Mouse (Mus musculus) adrenal gland (tissue): ENCODE results near the gene Fcna.

Experiments used
- intact Hi-C: fragments of 180-260 bp; cut with DNase I; formaldehyde crosslinking; loops from one replicate; pipeline ENCODE4 v1.15.1; 2025

Fcna gene

GRCm38 (mm10) chr2:25578796-25579736 is 48.8 kb downstream of the Fcna start:
- intact Hi-C loops = no loop called here

- intact Hi-C loops = no loop called here
Observed at GRCm38 (mm10) chr2:25577951-25578795, 49.7 kb downstream of the Fcna start.

- intact Hi-C loops = no loop called here
Observed at GRCm38 (mm10) chr2:25576965-25577891, 50.6 kb downstream of the Fcna start.

DNA sequence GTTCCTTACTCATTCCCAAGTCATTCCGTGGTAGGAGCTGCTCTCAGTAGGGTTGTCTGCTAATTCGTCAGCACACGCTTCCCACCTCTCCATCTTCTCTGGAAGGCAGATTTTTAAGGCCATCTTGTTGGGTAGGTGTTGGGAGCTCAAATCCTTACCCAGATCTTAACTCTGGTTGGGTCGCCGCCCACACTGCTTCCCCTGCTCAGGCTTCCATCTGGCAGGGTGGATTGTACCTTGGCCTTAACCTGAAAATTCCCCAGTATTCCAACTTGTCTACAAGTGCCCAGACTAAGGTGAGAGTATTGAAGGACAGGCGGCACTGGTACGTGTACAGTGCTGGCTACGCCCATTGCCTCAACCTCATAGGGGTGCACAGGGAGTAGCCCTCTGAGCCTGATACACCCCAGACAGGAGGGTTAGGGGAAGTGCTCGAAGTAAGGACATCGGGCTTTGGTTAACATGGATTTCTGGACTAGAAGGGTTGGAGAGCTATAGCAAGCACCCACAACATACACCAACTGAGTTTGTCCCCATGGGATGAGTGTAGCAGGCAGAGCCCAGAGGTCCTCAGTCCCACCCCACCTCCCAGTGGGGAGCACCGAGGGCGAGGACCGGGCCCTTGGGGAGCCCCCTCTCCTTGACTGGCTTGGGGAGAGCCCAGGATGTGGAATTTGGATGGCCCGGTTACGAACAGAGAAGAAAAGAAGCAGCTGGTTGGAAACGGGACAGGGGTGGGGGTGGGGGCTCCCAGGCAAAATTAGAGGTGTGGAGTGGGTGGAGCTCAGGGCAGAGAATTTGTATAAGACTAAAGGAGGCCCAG is 51.6 kb downstream of the Fcna start:
- intact Hi-C loops = no loop called here

DNA sequence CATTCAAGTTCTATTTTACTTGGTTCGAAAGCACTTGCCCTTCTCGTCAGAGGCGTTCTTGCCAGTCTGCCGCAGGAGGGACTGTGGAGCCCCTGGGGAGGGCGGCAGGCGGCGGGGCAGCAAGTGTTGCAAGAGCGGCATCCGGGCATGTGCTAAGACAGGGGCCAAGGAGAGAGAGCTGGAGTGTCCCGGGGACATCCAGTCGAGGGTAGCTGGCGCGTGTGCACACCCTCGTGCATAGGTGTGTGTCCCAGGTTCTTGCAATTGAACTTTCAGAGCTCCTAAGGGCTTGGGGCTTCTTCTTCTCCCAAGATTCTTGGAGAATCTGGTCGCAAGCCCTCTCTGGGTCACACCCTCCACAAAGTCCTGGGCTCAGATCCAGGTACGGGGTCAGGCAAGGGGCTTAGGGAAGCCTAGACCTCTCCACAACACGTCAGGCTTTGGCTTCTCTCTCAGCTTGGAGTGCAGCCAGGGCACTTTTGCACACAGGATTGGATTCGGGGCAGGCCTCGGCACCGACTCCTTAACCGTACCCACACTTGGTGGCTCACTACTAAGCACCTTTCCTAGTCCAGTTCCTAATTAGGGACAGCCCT is 52.3 kb downstream of the Fcna start:
- intact Hi-C loops = no loop called here
